Mouse (Mus musculus) right cerebral cortex, postnatal 36 days (tissue): ENCODE results near the gene Zfp967.
"Not testable (repeated sequence)": the region's sequence is repeated elsewhere in the genome, so short reads cannot be mapped to it uniquely, and the experiment has no call there.

Experiments
- DNase-seq, 2 experiments: peaks; one replicate each; pipeline ENCODE4 v3.0.0; 2022; ENCODE audit warnings: low spot score in 2 of 2, mixed read lengths in 1 of 2

Zfp967 gene

DNA sequence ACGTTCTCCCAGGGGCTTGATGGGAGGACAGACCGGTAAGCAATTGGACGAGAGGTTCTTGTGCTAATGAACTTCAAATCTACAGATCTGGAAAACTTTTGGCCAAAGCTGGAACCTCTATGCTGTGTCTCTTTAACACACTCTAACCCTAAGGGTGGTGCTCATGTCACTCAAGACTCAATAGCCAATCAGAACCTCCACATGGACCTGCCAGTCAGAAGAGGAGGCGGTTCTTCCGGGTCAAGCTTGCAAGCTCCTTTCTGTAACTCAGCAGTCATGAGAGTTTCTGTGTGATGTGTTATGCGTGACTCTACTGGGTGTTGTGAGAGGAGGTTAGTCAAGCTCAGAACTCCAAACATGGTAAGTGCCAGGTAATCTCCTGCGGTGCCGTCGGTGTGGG is at the start of gene Zfp967:
Gene Zfp967, plus strand, starts transcription at position 301 of the 400 bp plus-strand sequence.
- not testable (repeated sequence) for DNase-seq

DNA sequence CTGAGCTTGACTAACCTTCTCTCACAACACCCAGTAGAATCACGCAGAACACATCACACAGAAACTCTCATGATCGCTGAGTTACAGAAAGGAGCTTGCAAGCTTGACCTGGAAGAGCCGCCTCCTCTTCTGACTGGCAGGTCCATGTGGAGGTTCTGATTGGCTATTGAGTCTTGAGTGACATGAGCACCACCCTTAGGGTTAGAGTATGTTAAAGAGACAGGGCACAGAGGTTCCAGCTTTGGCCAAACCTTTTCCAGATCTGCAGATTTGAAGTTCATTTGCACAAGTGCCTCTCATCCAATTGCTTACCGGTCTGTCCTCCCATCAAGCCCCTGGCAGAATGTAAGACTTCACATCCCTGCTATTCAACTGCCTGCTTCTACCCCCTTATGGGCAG is 34.2 kb upstream of the Zfp967 start, which contains the start of gene Gm14434:
Gene Gm14434, minus strand, starts transcription at position 101 of the 400 bp plus-strand sequence.
- not testable (repeated sequence) for DNase-seq
